ENCODE assay signal across 10 mouse cellular contexts in the genomic region with DNA sequence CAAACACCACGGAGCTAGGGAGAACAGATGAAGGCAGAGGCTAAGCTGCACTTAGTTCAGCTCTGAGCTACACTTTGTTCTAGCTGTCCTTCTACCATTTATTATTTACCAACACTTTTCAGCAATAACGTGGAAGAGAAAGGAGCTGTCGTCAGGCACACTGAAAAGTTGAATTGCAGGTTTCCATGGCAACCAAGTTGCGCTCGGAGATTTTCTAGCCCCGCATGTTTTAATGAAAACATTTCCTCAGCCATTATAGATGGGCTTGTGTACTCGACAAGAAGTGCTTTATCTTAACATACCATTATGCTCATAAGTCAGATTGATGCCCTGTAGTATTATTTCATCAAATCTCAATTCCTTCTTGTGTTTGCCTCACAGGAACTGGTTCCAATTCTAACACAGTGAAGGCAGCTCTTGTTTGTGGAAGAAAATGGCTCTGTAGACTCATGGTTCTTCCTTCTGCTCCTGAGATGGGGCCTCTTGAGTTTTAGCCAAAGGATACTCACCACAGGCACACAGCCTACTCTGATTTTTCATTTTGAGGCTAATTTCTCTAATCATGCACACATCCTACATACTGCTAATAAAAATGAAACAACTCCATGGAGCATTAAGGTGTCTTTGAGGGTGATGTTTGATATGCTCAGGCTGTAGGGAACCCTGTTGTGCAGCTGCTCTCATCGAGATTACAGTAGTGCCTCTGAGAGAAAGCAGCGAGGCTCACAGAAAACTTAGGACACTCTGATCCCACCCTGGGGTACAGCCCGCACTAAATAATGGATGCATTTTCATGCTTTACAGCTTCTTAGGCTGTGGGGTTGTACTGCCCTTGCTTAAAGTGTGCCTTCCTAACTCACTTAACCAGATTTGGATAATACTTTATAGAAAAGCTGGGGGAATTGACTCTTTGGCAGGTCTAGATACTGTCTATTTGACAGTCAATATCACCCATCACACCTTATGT.
DNase-seq lines count a peak whose midpoint lies in the region; ATAC-seq and TF ChIP-seq lines count a peak whose summit lies in the region.
"Had no signal": no experiment of that assay in that cellular context is flagged by ENCODE, and none has a peak within 500 bp of the region (broad histone marks: within the 10 kb centered on the region; RNA-seq: fewer than 3 reads in every experiment).

No protein-coding gene starts in this region.

- DNase-seq in right cerebral cortex, adult 18-20 months, result peak; percentile 48
- no peak for DNase-seq in right cerebral cortex, postnatal 14 days
- peak; percentile 33 to 55 for DNase-seq in frontal cortex, postnatal 36 days (ENCODE audit: low spot score in 2 of 2)
- peak; percentile 88 for DNase-seq in midbrain, embryonic 14.5 days
- DNase-seq in gastrocnemius, adult 2 months, result no peak
- DNase-seq in kidney, adult 2 months, result no peak

- H3K36me3 ChIP-seq in midbrain, embryonic 14.5 days (ENCODE audit: control insufficient read depth, insufficient read depth, low read length), result no peaks in the 10 kb centered on the region
- no peaks in the 10 kb centered on the region for H3K36me3 ChIP-seq in kidney, adult 2 months (ENCODE audit: control insufficient read depth, insufficient read depth, low read length)
- H3K36me3 ChIP-seq in intestine, postnatal 0 days (ENCODE audit: control insufficient read depth, insufficient read depth), result no peaks in the 10 kb centered on the region

- no peaks in the 10 kb centered on the region for H3K9me3 ChIP-seq in midbrain, embryonic 14.5 days (ENCODE audit: control insufficient read depth, low read length)
- no peaks in the 10 kb centered on the region for H3K9me3 ChIP-seq in intestine, postnatal 0 days (ENCODE audit: control insufficient read depth)

- peaks cover 19% of the 10 kb centered on the region for H3K4me1 ChIP-seq in midbrain, embryonic 14.5 days (ENCODE audit: control insufficient read depth, insufficient read depth, low read length)
- peaks cover 8% of the 10 kb centered on the region; the same call in 1 of the 2 replicates for H3K4me1 ChIP-seq in kidney, adult 2 months (ENCODE audit: control insufficient read depth, insufficient read depth, low read length)
- no peaks in the 10 kb centered on the region for H3K4me1 ChIP-seq in intestine, postnatal 0 days (replicated peaks; ENCODE audit: control insufficient read depth, insufficient read depth, low read length)

- intact Hi-C loops in gastrocnemius, adult 2 months (cut with DNase I), result no loop called here

- no peak overlapping the region for H3K9ac ChIP-seq in midbrain, embryonic 14.5 days (replicated peaks; ENCODE audit: low read length)
- no peak overlapping the region for H3K9ac ChIP-seq in intestine, postnatal 0 days (ENCODE audit: low read depth, low read length)

- no peak; the same call in 1 of the 2 replicates for ATAC-seq in midbrain, embryonic 14.5 days (ENCODE audit: low FRiP score, low TSS enrichment)
- no peak for ATAC-seq in intestine, postnatal 0 days

- WGBS in midbrain, embryonic 14.5 days, result 15% methylated on average over 10 of the region's 10 CpGs
- 58% methylated on average over 10 of the region's 10 CpGs for WGBS in kidney, adult 2 months
- 50% methylated on average over 10 of the region's 10 CpGs for WGBS in intestine, postnatal 0 days

- H3K4me2 ChIP-seq in midbrain, embryonic 14.5 days (ENCODE audit: low read length), result no peak overlapping the region
- no peak overlapping the region for H3K4me2 ChIP-seq in intestine, postnatal 0 days (replicated peaks; ENCODE audit: low read depth)
- H3K4me2 ChIP-seq: heart, embryonic 11.5 days; liver, embryonic 11.5 days had no signal

- no peak for TF ChIP-seq CTCF in gastrocnemius, adult 2 months (IDR thresholded peaks at IDR 0.05)
- TF ChIP-seq CTCF in kidney, adult 2 months (conservative IDR thresholded peaks at IDR 0.05; ENCODE audit: insufficient read depth, insufficient read length, low read depth, low read length), result no peak
- no peak for TF ChIP-seq CTCF in intestine, postnatal 0 days (IDR thresholded peaks at IDR 0.05; ENCODE audit: low read depth)

- no peaks in the 10 kb centered on the region for H3K27me3 ChIP-seq in midbrain, embryonic 14.5 days (ENCODE audit: control insufficient read depth, insufficient read depth, low read length)
- H3K27me3 ChIP-seq in kidney, adult 2 months (replicated peaks; ENCODE audit: control insufficient read depth, insufficient read depth, low read length), result no peaks in the 10 kb centered on the region
- no peaks in the 10 kb centered on the region for H3K27me3 ChIP-seq in intestine, postnatal 0 days (replicated peaks; ENCODE audit: control insufficient read depth, insufficient read depth, low read length)

- no peak overlapping the region for H3K4me3 ChIP-seq in midbrain, embryonic 14.5 days (replicated peaks; ENCODE audit: low read depth, low read length)
- no peak overlapping the region for H3K4me3 ChIP-seq in gastrocnemius, adult 2 months
- no peak overlapping the region for H3K4me3 ChIP-seq in kidney, adult 2 months (ENCODE audit: insufficient read depth, low read depth, low read length)
- no peak overlapping the region for H3K4me3 ChIP-seq in intestine, postnatal 0 days (ENCODE audit: low read depth, low read length)
- H3K4me3 ChIP-seq: erythroblast, embryonic 14.5 days had no signal

- peak overlapping the region; percentile 28; the same call in 1 of the 2 replicates for H3K27ac ChIP-seq in midbrain, embryonic 14.5 days (replicated peaks; ENCODE audit: low read depth, low read length)
- H3K27ac ChIP-seq in gastrocnemius, adult 2 months, result no peak overlapping the region
- H3K27ac ChIP-seq in kidney, adult 2 months (ENCODE audit: insufficient read depth, low read depth, low read length), result no peak overlapping the region
- no peak overlapping the region for H3K27ac ChIP-seq in intestine, postnatal 0 days (ENCODE audit: low read depth, low read length)

- TF ChIP-seq POLR2A in kidney, adult 2 months (IDR thresholded peaks at IDR 0.05; ENCODE audit: low read depth, low read length), result no peak

Comparison
In these comparisons a context has a peak if more than half of its experiments do, and no peak if none do; other contexts are left out.
1. DNase-seq: peak in right cerebral cortex, adult 18-20 months (single experiment), frontal cortex, postnatal 36 days (2 of 2) and midbrain, embryonic 14.5 days (single experiment); none in right cerebral cortex, postnatal 14 days (single experiment), gastrocnemius, adult 2 months (single experiment) and kidney, adult 2 months (single experiment).